Mouse (Mus musculus) CD4-positive helper T cell, adult 2 months (primary cell): ENCODE results near the gene Hsd17b14.
"Not testable (repeated sequence)": the region's sequence is repeated elsewhere in the genome, so short reads cannot be mapped to it uniquely, and the experiment has no call there.

Experiments
- DNase-seq: peaks from one replicate; pipeline ENCODE4 v3.0.0-alpha.2; 2012; ENCODE audit warnings: low read depth, missing footprints, low spot score

Hsd17b14 gene

GRCm38 (mm10) chr7:45554744-45555143, at the start of gene Hsd17b14:
Hsd17b14 (plus strand) TSS chr7:45554893.
- no peak for DNase-seq

- DNase-seq, result no peak
Observed at GRCm38 (mm10) chr7:45507583-45507982, 47.1 kb upstream of the Hsd17b14 start.

- DNase-seq, result no peak
Observed at GRCm38 (mm10) chr7:45508561-45508960, 46.1 kb upstream of the Hsd17b14 start.

- no peak for DNase-seq
Observed at GRCm38 (mm10) chr7:45509181-45509882, 45.4 kb upstream of the Hsd17b14 start.

GRCm38 (mm10) chr7:45509912-45510787, 44.5 kb upstream of the Hsd17b14 start, which contains the start of gene Nucb1:
Nucb1 (minus strand) TSS chr7:45510406.
- DNase-seq, result peak; percentile 97

GRCm38 (mm10) chr7:45514411-45514810, 40.3 kb upstream of the Hsd17b14 start:
- no peak for DNase-seq

GRCm38 (mm10) chr7:45515436-45515835, 39.3 kb upstream of the Hsd17b14 start:
- DNase-seq, result no peak

GRCm38 (mm10) chr7:45516846-45517245, 37.8 kb upstream of the Hsd17b14 start:
- DNase-seq, result not testable (repeated sequence)

GRCm38 (mm10) chr7:45518618-45519017, 36.1 kb upstream of the Hsd17b14 start:
- no peak for DNase-seq

- peak; percentile 26 for DNase-seq
Observed at GRCm38 (mm10) chr7:45519345-45520120, 35.2 kb upstream of the Hsd17b14 start.

GRCm38 (mm10) chr7:45520605-45521004, 34.1 kb upstream of the Hsd17b14 start:
- no peak for DNase-seq

- peak; percentile 96 for DNase-seq
Observed at GRCm38 (mm10) chr7:45521728-45522184, 32.9 kb upstream of the Hsd17b14 start.

- DNase-seq, result no peak
Observed at GRCm38 (mm10) chr7:45522194-45522752, 32.4 kb upstream of the Hsd17b14 start.

- peak; percentile 43 for DNase-seq
Observed at GRCm38 (mm10) chr7:45522957-45523676, 31.6 kb upstream of the Hsd17b14 start.

GRCm38 (mm10) chr7:45523678-45524170, 31.0 kb upstream of the Hsd17b14 start:
- DNase-seq, result peak; percentile 16

GRCm38 (mm10) chr7:45524841-45525621, 29.7 kb upstream of the Hsd17b14 start:
- peak; percentile 53 for DNase-seq

- peak; percentile 99 for DNase-seq
Observed at GRCm38 (mm10) chr7:45525809-45526473, 28.8 kb upstream of the Hsd17b14 start, which contains the start of the genes Ppp1r15a and Plekha4. Ppp1r15a (minus strand) TSS chr7:45526268. Plekha4 (plus strand) TSS chr7:45526330.

- peak; percentile 82 for DNase-seq
Observed at GRCm38 (mm10) chr7:45526474-45527120, 28.1 kb upstream of the Hsd17b14 start.
